Mouse (Mus musculus) limb, embryonic 14.5 days (tissue): ENCODE data around the gene Slc23a3. TPM values are rescaled to one million over a fixed set of nuclear protein-coding genes. Genes with fewer than 3 reads are reported as not detected.

ENCODE experiments used
- ATAC-seq: fragments of 200-750 bp; cut with Nextera tagmentation; 2 replicates; pipeline ENCODE4 v1.8.0; 2017; ENCODE audit warnings: low read depth, moderate number of reproducible peaks, moderate TSS enrichment; ENCODE audit not compliant: low FRiP score
- DNase-seq: peaks from one replicate; pipeline ENCODE4 v3.0.0-alpha.2; 2015; ENCODE audit warnings: low spot score
- H3K27ac ChIP-seq: fragments of 300-500 bp; sonication (generic); replicated peaks from 2 replicates; pipeline ENCODE4 v1.5.1; 2014; ENCODE audit warnings: low read depth, mild to moderate bottlenecking, low read length, moderate library complexity, mixed read lengths
- H3K27me3 ChIP-seq: fragments of 300-500 bp; sonication (generic); 2 replicates; pipeline ENCODE4 v1.6.1; 2014; ENCODE audit warnings: low read length, mixed read lengths; ENCODE audit not compliant: control insufficient read depth, insufficient read depth
- H3K36me3 ChIP-seq: fragments of 300-500 bp; sonication (generic); 2 replicates; pipeline ENCODE4 v1.6.1; 2014; ENCODE audit warnings: mild to moderate bottlenecking, low read length, moderate library complexity, mixed read lengths; ENCODE audit not compliant: control insufficient read depth, insufficient read depth
- H3K4me1 ChIP-seq: fragments of 300-500 bp; sonication (generic); 2 replicates; pipeline ENCODE4 v1.6.1; 2014; ENCODE audit warnings: antibody characterized with exemption, low read length, mixed read lengths; ENCODE audit not compliant: control insufficient read depth, insufficient read depth
- H3K4me2 ChIP-seq: fragments of 300-500 bp; sonication (generic); replicated peaks from 2 replicates; pipeline ENCODE4 v1.6.1; 2014; ENCODE audit warnings: low read depth, mild to moderate bottlenecking, low read length, moderate library complexity; ENCODE audit not compliant: severe bottlenecking
- H3K4me3 ChIP-seq: fragments of 300-500 bp; sonication (generic); replicated peaks from 2 replicates; pipeline ENCODE4 v1.5.1; 2014; ENCODE audit warnings: low read length
- H3K9ac ChIP-seq: fragments of 300-500 bp; sonication (generic); 2 replicates; pipeline ENCODE4 v1.6.1; 2014; ENCODE audit warnings: mild to moderate bottlenecking, low read depth, low read length, moderate library complexity; ENCODE audit not compliant: severe bottlenecking
- H3K9me3 ChIP-seq: fragments of 300-500 bp; sonication (generic); 2 replicates; pipeline ENCODE4 v1.6.1; 2016; ENCODE audit warnings: low read length; ENCODE audit not compliant: control insufficient read depth
- POLR2A ChIP-seq: fragments of 200-500 bp; IDR thresholded peaks from 2 replicates; pipeline ENCODE4 v1.8.0; 2012; ENCODE audit warnings: inconsistent platforms, mild to moderate bottlenecking, moderate library complexity, borderline replicate concordance; ENCODE audit not compliant: insufficient read depth, insufficient read length; ENCODE audit errors: extremely low read depth
- WGBS: fragments of 180-500 bp; shearing (Covaris S2); extraction: QIAGEN DNeasy Blood & Tissue Kit; methylation state at CpG from one replicate; pipeline ENCODE4 v1.1.7; 2014; 5-methylcytosine and 5-hydroxymethylcytosine counted together
- polyA plus RNA-seq, 2 experiments: library from polyadenylated mRNA; depleted of rRNA in 1 of 2; stranded (reverse) in 1 of 2; unstranded in 1 of 2; fragments of >200 nt; fragmentation: Nextera tagmentation in 1 of 2; extraction: Ambion mirVana in 1 of 2; gene quantifications; 2 replicates each; pipeline versions ENCODE4 v1.2.1 to v1.2.3; 2012 to 2014

Gene Slc23a3
- polyA plus RNA-seq, 2 experiments: 0.11 to 0.58 TPM

DNA sequence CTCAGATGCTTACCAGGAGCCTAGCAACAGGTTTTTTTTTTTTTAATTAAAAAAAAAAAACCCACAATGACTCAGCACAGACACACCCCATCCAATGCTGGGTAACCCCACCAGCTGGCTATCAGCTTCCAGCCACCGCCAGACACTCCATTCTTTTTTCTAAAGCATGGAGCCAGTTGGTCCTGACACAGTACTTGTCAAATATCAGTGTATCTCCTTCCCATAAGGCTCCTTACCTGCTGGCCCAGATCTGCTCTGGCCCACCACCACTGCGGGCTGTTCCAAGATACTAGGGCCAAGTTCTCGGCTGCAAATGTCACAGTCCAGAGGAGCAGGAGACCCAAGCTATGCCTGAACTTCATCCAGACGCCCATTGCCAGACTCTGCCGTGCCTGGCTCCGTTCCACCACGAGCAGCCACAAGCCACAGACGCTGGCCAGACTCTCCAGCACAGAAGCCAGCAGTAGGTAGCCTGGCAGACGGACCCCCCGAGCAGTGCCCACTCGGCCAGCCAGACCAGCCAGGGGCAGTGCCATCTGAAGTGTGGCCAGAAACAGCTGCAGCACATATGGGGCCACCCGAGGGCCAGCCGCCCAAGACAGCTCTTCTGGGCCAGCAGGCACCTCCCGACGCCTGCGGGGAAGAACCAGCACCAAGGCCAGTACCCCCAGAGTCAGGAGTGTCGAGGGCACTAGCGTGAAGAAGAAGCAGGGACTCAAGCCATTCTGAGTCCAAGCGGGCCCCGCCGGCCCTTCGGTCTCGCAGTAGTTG lies 45.8 kb upstream of the Slc23a3 start:
- no peak for TF ChIP-seq POLR2A

DNA sequence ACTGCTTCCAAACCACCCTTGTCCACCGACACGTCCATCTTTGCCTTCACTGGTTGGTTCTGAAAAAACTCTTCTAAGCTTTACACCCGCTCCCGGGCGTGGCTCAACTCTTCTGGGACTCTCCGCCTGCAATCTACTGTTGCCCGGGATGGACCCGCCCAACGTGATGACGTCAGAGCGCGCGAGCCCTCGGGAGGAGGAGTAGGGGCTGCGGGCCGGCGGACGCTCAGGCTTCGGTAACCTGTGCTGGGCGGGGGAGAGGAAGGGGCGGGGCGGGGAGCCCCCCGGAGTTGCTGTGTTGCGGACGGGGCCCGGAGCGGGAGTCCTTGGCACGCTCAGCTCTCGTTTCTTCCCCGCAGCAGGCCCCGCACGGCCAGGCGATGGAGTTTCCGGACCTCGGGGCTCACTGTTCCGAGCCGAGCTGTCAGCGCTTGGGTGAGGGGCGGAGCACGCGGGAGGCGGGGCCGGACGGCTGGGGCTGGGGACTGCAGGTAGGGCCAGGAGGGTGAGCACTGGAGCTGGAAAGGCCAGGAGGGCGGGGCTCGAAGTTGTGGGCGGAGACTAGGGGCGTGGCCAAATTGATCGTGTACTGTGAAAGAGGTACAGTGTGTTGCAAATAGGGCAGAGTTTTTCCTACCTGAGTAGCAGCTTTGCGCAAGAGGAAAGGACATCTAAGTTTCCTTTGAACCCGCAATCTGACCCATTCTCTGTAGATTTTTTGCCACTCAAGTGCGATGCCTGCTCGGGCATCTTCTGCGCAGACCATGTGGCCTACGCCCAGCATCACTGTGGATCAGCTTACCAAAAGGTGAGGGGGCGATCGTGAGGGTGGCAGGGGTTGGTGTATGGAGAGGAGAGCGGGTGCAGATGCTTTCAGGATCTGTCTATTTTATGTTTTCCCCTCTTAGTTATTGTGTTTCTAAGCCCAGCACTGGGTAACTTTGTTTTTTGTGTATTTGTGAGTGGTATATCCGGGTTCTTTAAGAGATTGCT lies 35.1 kb upstream of the Slc23a3 start, which contains the start of gene Zfand2b:
TSS of gene Zfand2b (plus strand) at position 175 of the 993 bp plus-strand sequence.
- Histone ChIP-seq H3K9ac (peak within 1 kb of the TSS; percentile 56), H3K9me3 (no peaks in the 10 kb centered on the region), H3K36me3 (peaks cover 35% of the 10 kb centered on the region), H3K27me3 (no peaks in the 10 kb centered on the region), H3K27ac (peak within 1 kb of the TSS; percentile 81), H3K4me1 (peaks cover 10% of the 10 kb centered on the region), H3K4me2 (peak within 1 kb of the TSS; percentile 56), H3K4me3 (peak within 1 kb of the TSS; percentile 72)
- peak; percentile 54; the same call in 1 of the 2 replicates for TF ChIP-seq POLR2A
- DNase-seq (peak; percentile 95), ATAC-seq (peak; percentile 98)
- 2% methylated on average over 54 of the region's 59 CpGs for WGBS

More for the DNA sequence above, 45.8 kb upstream of the Slc23a3 start:
- H3K27me3 ChIP-seq: no peaks in the 10 kb centered on the region
- DNase-seq: no peak
- peak overlapping the region; percentile 62 for H3K9ac ChIP-seq
- H3K4me2 ChIP-seq: peak overlapping the region; percentile 98
- H3K36me3 ChIP-seq: peaks cover 63% of the 10 kb centered on the region
- WGBS: 7% methylated on average over 21 of the region's 23 CpGs
- peak overlapping the region; percentile 59 for H3K4me3 ChIP-seq
- peak; percentile 32 for ATAC-seq
- H3K9me3 ChIP-seq: no peaks in the 10 kb centered on the region
- 0 out of 2 replicates have a peak overlapping the region, but pooled peaks have one; percentile 8 for H3K27ac ChIP-seq
- H3K4me1 ChIP-seq: peaks cover 7% of the 10 kb centered on the region

- peak overlapping the region; percentile 72 for H3K4me3 ChIP-seq
- H3K27me3 ChIP-seq: no peaks in the 10 kb centered on the region
- peak overlapping the region; percentile 81; the same call in 1 of the 2 replicates for H3K27ac ChIP-seq
- H3K36me3 ChIP-seq: peaks cover 28% of the 10 kb centered on the region
- DNase-seq (no peak), ATAC-seq (no peak; the same call in 1 of the 2 replicates)
- peak overlapping the region; percentile 56 for H3K9ac ChIP-seq
- H3K4me1 ChIP-seq: peaks cover 10% of the 10 kb centered on the region
- WGBS: 8% methylated on average over 7 of the region's 7 CpGs
- no peaks in the 10 kb centered on the region for H3K9me3 ChIP-seq
- peak overlapping the region; percentile 56 for H3K4me2 ChIP-seq
- TF ChIP-seq POLR2A: no peak
These were observed 34.4 kb upstream of the Slc23a3 start for GRCm38 (mm10) chr1:75168093-75168471.

GRCm38 (mm10) chr1:75160256-75160617 lies 26.5 kb upstream of the Slc23a3 start:
- no peaks in the 10 kb centered on the region for H3K9me3 ChIP-seq
- no peak for TF ChIP-seq POLR2A
- no peak overlapping the region for H3K9ac ChIP-seq
- H3K27ac ChIP-seq: no peak overlapping the region
- no peak overlapping the region for H3K4me2 ChIP-seq
- no peaks in the 10 kb centered on the region for H3K36me3 ChIP-seq
- no peak for DNase-seq
- WGBS: 77% methylated on average over 4 of the region's 4 CpGs
- H3K4me1 ChIP-seq: no peaks in the 10 kb centered on the region
- H3K4me3 ChIP-seq: no peak overlapping the region
- ATAC-seq: no peak
- H3K27me3 ChIP-seq: no peaks in the 10 kb centered on the region
